Mouse (Mus musculus) inflammation-experienced regulatory T-cells, adult 6 months (primary cell): Measurements from ENCODE around the gene Gm20388. TPM values are rescaled to one million over a fixed set of nuclear protein-coding genes. Genes with fewer than 3 reads are reported as not detected.
"Not testable (repeated sequence)": the region's sequence is repeated elsewhere in the genome, so short reads cannot be mapped to it uniquely, and the experiment has no call there.

ENCODE experiments used
- ATAC-seq: one replicate; pipeline ENCODE4 v1.8.0; 2017
- polyA plus RNA-seq, 3 experiments: library from polyadenylated mRNA; unstranded; fragments of 100-300 nt; shearing (Covaris generic); gene quantifications; one replicate each; pipeline ENCODE4 v1.2.1; 2017

The Gm20388 gene
- polyA plus RNA-seq, 3 experiments from 2014 or later = 10.8 to 14.1 (median 11.8) TPM

DNA sequence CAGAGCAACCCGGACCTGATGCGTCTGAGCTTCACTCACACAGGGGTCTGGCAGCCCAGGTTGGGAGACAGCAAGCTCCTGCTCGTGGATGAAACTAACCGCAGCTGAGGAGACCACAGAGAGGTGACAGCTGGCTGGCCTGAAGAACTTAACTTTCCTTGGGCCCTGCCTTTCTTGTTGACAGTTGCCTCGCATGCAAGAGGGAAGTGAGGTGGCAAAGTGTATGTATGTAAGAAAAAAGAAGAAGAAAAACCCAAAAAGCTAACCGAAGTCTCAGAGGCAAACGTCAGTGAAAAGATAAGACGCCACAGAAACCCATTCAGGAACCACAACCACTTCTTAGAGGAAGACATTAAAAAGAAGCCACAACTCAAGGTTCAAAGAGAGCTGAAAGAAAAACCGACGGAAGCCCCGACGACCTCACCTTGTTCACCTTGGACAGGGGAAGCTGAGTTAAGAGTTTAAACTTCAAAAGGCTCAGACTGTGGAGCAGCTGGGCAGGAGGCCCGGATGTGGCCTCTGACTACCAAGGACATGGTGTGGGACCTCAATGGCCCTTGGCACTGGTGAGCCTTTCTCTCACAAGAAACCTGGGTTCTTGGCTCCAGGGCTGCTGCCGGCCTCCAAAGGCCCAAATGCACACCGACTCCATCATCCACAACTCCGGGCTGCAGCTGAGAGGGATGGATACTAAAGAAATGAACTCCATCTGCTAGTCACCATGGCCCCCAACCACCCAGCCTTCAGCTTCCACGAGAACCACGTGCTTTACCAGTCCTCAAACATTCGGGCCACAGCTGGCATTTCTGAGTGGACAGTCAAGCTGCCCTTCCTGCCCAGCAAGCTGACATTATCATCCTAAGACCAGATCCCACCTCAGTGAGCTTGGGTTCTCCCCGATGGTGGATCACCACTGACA, 1740.0 kb downstream of the Gm20388 start:
- ATAC-seq = no peak

GRCm38 (mm10) chr8:121651308-121651873, 1740.8 kb downstream of the Gm20388 start:
- no peak for ATAC-seq

DNA sequence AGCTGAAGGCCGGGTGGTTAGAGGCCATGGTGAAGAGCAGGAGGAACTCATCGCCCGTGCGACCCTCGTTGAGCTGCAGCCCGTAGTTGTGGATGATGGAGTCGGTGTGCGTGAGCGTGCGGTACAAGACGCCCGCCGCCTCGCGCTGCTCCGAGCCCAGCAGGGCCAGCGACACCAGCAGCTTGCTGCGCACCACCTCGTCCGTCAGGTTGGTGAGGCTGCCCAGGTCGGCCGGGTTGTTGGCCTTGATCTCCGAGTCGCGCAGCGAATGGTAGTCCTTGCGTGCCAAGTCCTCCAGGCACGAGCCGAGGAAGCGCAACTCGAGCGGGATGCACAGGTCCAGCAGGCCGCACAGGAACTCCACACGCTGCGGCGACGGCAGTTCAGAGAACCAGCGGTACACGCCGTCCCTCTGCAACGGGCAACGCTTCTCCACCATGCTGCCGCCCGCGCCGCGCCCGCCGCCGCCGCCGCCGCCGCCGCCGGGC, 1741.3 kb downstream of the Gm20388 start:
- ATAC-seq = no peak

DNA sequence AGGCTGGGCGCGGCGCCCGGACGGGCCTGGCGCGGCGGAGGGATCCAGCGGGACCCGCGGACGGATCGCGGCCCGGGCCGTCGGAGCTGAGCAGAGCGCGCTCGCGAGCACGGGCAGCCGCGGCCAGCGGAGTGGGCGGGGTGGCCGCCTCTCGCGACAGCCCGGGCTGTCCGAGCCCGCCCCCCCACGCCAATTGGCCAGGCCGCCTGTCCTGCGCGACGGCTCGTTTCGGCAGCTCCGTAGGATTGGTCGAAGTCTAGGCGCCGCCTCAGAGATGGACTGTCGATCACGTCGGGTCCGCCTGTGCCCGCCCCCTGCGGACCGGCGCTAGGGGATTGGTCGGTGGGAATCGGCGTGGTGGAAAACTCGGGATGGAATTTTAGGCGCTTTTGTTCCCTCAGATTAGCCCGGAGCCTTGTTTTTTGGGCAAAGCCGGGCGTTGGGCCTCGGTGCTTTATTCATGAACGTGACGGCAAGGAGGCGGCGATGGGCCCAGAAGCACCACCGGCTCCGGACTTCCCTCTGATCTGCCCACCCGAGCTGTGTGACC, 1742.2 kb downstream of the Gm20388 start, which contains the start of gene Zcchc14:
Zcchc14 (minus strand) TSS at position 128 of the 550 bp plus-strand sequence.
- no peak for ATAC-seq

DNA sequence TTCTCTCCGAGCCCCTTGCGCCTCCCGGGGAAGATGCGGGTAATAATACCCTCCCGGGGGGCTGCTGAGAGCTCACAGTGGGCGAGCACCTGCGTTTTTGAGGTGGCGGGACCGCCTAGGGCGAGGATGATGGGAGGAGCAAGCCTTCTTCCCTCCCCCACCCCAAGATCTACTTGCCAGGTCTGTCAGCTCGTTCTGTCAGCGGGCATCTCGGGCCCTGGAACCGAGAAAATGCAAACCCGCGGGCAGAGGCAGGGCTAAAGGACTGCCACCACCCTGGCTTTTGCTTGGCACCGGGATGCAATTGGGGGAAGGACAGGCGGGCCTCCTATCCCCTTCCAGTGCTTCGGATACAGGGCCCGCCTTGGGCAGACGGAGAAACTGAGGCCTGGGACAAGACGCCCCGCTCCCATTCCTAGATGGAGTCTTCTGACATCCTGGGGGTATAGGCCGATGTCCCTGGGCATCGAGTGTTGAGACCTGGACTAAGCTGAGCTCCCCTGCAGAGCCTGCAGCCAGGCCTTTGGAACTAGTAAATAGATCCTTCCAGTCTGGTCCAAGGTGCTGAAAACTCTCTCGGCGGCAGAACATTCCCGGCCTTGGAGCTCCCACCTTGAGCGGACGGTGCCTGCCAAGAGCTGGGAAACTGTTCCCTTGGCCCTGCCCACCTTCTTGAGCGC, 1742.8 kb downstream of the Gm20388 start:
- no peak for ATAC-seq

GRCm38 (mm10) chr8:121654131-121654530, 1743.5 kb downstream of the Gm20388 start:
- no peak for ATAC-seq

DNA sequence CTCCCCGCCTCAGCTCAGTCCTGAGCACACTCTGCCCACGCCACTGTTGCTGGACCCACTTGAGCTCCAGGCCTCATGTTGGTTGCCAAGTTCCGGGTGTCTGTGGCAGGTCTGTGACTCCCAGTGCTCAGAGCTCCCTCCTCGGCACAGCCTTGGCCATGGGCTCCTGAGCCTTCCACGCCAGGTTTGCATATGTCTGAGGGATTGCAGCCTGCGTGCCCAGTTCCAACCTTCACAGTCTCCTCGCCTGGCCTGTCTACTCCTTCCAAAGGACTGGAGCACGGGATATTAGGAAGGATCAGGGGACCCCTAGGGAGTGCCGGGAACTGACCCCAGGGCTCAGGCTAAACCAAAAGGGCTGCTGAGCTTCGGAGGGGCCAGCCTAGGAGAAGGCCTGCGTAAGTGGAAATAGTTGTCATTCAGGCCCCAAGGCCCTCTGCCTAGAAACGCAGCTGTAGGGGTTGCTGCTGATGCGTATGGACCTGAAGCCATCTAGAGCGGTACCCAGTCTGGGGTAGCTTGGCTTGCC, 1744.4 kb downstream of the Gm20388 start:
- ATAC-seq = no peak

DNA sequence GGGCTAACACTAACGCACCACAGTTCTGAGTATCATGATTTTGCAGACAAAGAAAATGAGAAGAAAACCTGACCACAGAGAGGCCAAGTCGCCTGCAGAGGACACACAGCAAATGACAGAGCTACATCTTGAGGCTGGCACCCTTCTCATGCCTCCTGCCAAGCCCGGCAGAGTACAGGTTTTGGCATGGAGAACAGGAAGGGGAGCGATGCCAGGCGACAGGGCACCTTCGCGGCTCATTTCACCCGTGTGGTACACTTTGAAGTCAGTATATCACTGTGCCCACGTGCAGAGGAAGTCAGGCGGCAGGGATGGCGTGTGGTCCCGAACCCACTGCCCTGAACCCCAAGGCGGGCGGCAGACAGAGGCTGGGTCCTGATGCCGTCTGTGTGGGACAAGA, 1750.0 kb downstream of the Gm20388 start:
- no peak for ATAC-seq

DNA sequence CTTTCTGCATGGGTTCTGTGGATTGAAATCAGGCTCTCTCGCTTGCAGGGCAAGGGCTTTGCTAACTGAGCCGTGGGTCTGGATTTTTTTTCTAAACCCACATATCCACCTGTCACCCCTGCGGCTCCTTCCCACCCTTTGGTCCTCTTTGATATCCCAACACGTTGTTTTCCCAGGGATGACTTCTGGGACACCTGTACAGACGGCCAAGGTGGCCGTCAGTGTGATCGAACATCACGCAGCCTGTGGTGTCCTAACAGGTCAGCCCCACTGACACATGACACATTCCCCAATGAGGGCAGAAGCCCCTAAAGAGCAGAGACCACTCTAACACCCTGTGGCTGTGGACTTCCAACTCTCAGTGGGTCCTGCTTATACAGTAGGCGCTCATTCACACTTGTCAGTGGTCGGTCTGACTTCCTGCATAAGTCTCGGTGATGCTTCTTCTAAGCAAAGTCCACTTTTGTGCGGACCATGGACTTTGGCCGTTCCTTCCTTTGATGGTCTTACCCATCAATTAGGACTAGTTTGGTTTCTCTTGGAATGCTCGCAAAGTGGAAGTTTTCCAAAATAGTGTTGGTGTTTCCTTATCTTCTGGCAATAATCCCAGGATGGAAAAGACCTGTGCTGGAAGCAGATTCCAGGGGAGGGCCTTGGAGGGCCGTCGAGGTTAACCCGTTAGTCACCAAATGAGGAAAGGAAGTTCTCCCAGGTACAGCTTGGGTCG, 1751.2 kb downstream of the Gm20388 start:
- no peak for ATAC-seq

- no peak for ATAC-seq
Observed at GRCm38 (mm10) chr8:121663101-121663500, 1752.5 kb downstream of the Gm20388 start.

DNA sequence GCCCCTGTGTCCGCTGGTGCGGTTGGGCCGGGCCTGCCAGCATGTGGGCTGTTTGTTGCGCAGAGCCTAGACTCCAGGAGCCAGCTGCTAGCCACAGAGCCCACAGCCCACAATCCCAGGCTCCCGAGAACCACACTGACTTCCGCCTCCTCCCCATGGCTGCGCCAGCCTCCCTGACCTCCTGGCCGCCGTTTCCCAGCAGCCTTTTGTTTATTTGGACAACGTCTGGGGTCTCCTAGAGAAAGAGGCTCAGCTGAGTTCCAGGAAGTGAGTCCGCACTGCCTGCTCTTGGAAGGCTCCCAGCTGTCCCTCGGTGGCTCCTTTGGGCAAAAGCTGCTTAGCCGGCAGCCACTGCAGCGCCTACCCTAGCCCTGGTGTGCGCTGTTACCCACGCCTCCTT, 1754.7 kb downstream of the Gm20388 start:
- no peak for ATAC-seq

- ATAC-seq = not testable (repeated sequence)
Observed at GRCm38 (mm10) chr8:121667936-121668500, 1757.4 kb downstream of the Gm20388 start.

GRCm38 (mm10) chr8:121668553-121668952, 1757.9 kb downstream of the Gm20388 start:
- no peak for ATAC-seq

GRCm38 (mm10) chr8:121669208-121669607, 1758.6 kb downstream of the Gm20388 start:
- ATAC-seq = no peak

GRCm38 (mm10) chr8:121673153-121673552, 1762.5 kb downstream of the Gm20388 start:
- no peak for ATAC-seq

DNA sequence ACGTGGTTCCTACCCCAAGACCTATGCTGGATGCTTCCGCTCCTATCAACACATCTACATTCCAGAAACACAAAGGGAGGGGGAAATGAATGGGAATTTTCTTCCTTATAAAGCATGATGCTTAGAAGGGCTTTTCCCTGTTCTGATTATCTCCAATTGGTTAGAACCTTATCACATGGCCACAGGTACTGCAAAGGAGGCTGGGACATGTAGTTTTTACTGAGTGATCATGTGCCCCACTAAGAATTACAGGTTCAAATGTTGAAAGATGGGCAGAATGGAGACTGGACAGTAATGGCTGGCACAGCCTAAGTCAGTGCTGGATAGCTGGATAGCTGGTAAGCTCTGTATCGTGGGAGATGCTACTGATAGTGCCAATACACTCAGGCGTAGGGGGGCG, 1763.3 kb downstream of the Gm20388 start:
- ATAC-seq = no peak

DNA sequence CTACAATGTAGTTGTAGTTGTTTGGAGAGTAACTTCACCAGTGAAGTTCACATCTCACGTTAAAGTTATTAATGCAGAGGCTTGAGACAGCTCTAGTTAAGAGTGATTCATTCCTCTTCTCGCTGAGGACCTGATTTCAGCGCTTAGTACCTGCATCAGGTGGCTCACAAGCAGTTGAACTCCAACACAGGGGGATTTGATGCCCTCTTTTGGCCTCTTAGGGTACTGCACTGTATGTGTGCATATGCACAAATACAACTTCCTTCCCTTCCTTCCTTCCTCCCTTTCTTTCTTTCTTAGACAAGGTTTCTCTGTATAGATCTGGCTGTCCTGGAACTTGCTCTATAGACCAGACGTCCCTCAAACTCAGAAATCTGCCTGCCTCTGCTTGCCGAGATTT, 1763.9 kb downstream of the Gm20388 start:
- ATAC-seq = no peak

DNA sequence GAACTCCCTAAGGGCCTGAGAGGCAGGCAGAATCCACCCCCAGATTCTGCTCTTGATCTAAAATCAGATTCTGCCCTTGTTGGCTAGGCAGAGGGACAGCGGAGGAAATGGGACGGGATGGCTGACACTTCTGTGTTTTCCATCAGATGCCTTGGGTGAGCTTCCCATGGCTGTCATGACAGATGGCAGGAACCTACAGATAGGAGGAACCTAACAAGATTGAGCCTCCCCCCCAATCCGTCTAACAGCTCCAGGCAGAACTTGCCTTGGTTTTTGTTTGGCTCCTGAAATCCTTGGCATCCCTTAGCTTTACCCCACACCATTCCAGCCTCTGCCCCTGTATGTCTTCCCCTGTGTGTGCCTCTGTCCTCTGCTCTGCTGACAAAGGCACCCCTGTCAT, 1764.5 kb downstream of the Gm20388 start:
- no peak for ATAC-seq

DNA sequence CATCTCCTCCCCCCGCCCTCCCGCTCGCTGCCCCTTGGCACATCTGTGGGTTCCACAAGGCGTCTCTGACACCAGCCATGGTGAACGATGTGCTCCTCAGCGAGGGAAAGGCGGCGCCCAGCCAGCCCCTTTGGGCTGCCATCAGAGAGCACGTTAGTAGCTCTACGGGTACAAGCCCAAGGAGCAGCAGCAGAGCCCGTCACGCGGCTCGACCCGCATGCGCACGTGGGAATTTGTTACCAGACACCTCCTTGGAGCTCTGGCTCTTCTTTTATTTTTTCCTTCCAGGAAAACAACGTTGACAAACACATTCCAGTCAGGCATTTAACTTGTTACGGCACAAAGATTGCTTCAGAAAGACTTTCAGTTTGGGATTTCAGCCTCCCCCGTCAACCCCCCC, 1765.1 kb downstream of the Gm20388 start:
- no peak for ATAC-seq

- ATAC-seq = no peak
Observed at GRCm38 (mm10) chr8:121678696-121679095, 1768.1 kb downstream of the Gm20388 start.

DNA sequence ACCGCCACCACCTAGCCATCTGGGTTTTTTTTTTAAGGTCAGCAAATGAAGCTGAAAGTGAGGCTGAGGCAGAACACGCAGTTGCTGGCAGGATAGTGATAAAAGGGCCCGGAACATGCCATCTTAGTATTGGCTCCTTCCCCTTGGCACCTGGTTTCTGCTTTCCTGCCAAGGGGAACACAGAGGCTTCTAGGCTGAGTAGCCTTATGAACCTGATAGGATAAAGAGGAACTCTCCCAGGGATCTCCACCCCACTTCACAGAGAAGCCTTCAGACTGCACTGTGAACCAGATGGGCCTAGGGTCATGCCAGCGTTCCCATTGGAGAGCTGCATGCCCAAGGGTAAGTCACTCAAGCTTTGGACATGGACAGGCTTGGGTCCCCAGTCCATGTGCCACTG, 1770.3 kb downstream of the Gm20388 start:
- ATAC-seq = no peak

DNA sequence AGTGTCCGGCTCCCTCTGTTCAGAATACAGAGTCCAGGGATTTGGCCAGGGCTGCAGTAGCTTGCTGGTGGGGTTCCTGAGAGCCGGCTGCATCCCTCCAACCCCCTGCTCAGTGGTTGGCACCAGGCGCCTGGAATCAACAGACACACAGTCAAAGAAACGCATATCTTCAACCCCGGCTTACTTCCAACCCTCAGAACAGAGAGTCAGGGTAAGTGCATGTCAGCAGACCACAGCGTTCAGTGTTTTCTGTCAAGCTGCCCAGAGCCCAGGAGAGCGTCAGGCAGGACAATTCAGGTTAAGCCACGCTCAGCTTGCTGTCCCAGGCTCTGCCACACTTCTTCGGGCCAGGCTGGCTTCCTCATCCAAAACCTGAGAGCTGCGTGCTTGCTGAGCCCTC, 1770.8 kb downstream of the Gm20388 start:
- no peak for ATAC-seq
